27 mouse cellular contexts compared by ENCODE assay signal in the genomic region with DNA sequence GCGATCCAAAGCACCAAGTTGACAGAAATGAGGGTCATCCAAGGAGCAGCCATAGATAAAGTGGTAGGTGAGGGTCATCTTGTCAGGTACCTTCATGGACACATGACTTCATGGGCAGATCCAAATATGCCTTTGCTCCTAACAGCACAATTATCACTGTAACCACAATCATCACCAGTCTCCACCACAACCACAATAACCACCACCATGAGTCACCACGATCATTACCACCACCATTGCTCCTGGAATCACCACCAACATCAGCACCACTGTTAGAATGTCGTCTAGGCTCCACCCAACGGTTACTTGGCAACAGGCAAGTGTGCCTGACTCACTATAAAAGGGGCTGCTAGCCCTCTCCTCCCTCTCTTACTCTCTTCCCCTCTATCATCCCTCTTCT. TPM values are rescaled to one million over a fixed set of nuclear protein-coding genes. Genes with fewer than 3 reads are reported as not detected.
DNase-seq lines count a peak whose midpoint lies in the region; ATAC-seq and TF ChIP-seq lines count a peak whose summit lies in the region.
"Had no signal": no experiment of that assay in that cellular context is flagged by ENCODE, and none has a peak within 500 bp of the region (broad histone marks: within the 10 kb centered on the region; RNA-seq: fewer than 3 reads in every experiment).

No protein-coding gene starts in this region.

- no peaks in the 10 kb centered on the region for H3K9me3 ChIP-seq in MEL (replicated peaks; ENCODE audit: insufficient read depth, low read length)
- H3K9me3 ChIP-seq: intestine, embryonic 15.5 days; limb, embryonic 13.5 days had no signal

- H3K4me3 ChIP-seq in MEL (ENCODE audit: control insufficient read depth in 1 of 2, insufficient read depth in 1 of 2, low read depth in 2 of 2, low read length in 2 of 2): no peak overlapping the region
- no peak overlapping the region for H3K4me3 ChIP-seq in lung, adult 2 months (replicated peaks; ENCODE audit: extremely low read depth, low read depth, low read length)
- H3K4me3 ChIP-seq: intestine, embryonic 15.5 days; limb, embryonic 13.5 days had no signal

- 0 out of 2 replicates have a peak, but pooled peaks have one; percentile 32 for ATAC-seq in monocyte, adult 5-6 weeks (replicated peaks; ENCODE audit: insufficient number of reproducible peaks, low FRiP score, low TSS enrichment, poor library complexity, severe bottlenecking)
- ATAC-seq: activated CD4-positive, CD25-positive, alpha-beta regulatory T cell, adult 4 months; forebrain, embryonic 14.5 days; hindbrain, embryonic 16.5 days; intestine, embryonic 15.5 days; liver, postnatal 0 days; lung, postnatal 0 days had no signal

- TF ChIP-seq POLR2A in MEL (IDR thresholded peaks at IDR 0.05; ENCODE audit: control insufficient read depth in 1 of 2, insufficient read depth in 1 of 2, low read depth in 1 of 2, low read length in 2 of 2, poor library complexity in 1 of 2): no peak
- TF ChIP-seq POLR2A in lung, adult 2 months (IDR thresholded peaks at IDR 0.05; ENCODE audit: borderline replicate concordance, extremely low read depth, low read depth, low read length): no peak

- H3K9ac ChIP-seq in MEL (ENCODE audit: control insufficient read depth, low read depth, low read length, poor library complexity, severe bottlenecking): no peak overlapping the region
- H3K9ac ChIP-seq: intestine, embryonic 15.5 days; limb, embryonic 13.5 days; liver, postnatal 0 days had no signal

- H3K36me3 ChIP-seq in MEL (ENCODE audit: control insufficient read depth in 1 of 2, insufficient read depth in 2 of 2, low read length in 2 of 2): peaks cover 0 to 6% of the 10 kb centered on the region in 2 experiments; a peak in 2 of 4 replicates
- H3K36me3 ChIP-seq: intestine, embryonic 15.5 days; limb, embryonic 13.5 days had no signal

- DNase-seq in 3134 (ENCODE audit: extremely low read depth, insufficient read length, low spot score) (peak; percentile 24), 3T3-L1 (ENCODE audit: low read depth, low spot score) (peak; percentile 74), MEL (ENCODE audit: low read depth, low spot score) (peak; percentile 69)
- DNase-seq in c-Kit-positive CD71-positive TER-119-positive erythroid progenitor cells, embryonic 14.5 days (ENCODE audit: low spot score): no peak
- no peak for DNase-seq in lung, adult 2 months
- DNase-seq: adrenal gland, adult 8-10 months; cerebellum, adult 11 months; cerebellum, adult 9-10 months; cerebellum, postnatal 36 days; heart, postnatal 14 days; kidney, adult 8-10 months; kidney, postnatal 4 days; liver, postnatal 0 days; lung, postnatal 4 days; midbrain, embryonic 14.5 days; right cerebral cortex, adult 18-20 months; right cerebral cortex, postnatal 4 days; thymus, adult 2 months; thymus, postnatal 36 days had no signal

- TF ChIP-seq RAD21 in MEL (IDR thresholded peaks at IDR 0.05; ENCODE audit: low read depth, low read length): no peak

- H3K27me3 ChIP-seq in MEL (ENCODE audit: control insufficient read depth in 1 of 2, insufficient read depth in 2 of 2, low read length in 2 of 2): no peaks in the 10 kb centered on the region
- H3K27me3 ChIP-seq: intestine, embryonic 15.5 days; limb, embryonic 13.5 days had no signal

- H3K79me2 ChIP-seq in MEL (ENCODE audit: control insufficient read depth, insufficient read depth, low read length, poor library complexity): no peaks in the 10 kb centered on the region

- peaks cover 0 to 16% of the 10 kb centered on the region in 2 experiments; a peak in 3 of 4 replicates for H3K4me1 ChIP-seq in MEL (ENCODE audit: control insufficient read depth in 1 of 2, insufficient read depth in 2 of 2, low read length in 2 of 2)
- H3K4me1 ChIP-seq in lung, adult 2 months (ENCODE audit: control insufficient read depth, insufficient read depth, low read length): no peaks in the 10 kb centered on the region
- H3K4me1 ChIP-seq: intestine, embryonic 15.5 days; limb, embryonic 13.5 days had no signal

- peak; percentile 23 to 45; a peak in 2 of 4 replicates for TF ChIP-seq EP300 in MEL (IDR thresholded peaks at IDR 0.05; ENCODE audit: low read depth in 1 of 2, low read length in 2 of 2)

- no peak for TF ChIP-seq CTCF in MEL (IDR thresholded peaks at IDR 0.05 in 2 of 3, conservative IDR thresholded peaks at IDR 0.05 in 1 of 3; ENCODE audit: control insufficient read depth in 1 of 3, insufficient read depth in 1 of 3, low read depth in 2 of 3, low read length in 3 of 3, poor library complexity in 1 of 3, severe bottlenecking in 1 of 3)
- TF ChIP-seq CTCF in lung, adult 2 months (IDR thresholded peaks at IDR 0.05; ENCODE audit: insufficient read depth, low read length): no peak

- 66% methylated on average over 4 of the region's 4 CpGs for WGBS in lung, adult 2 months

- no peak overlapping the region for H3K27ac ChIP-seq in MEL (ENCODE audit: control insufficient read depth, low read depth, low read length)
- H3K27ac ChIP-seq: intestine, embryonic 15.5 days; kidney, postnatal 0 days; limb, embryonic 13.5 days had no signal

TF ChIP-seq in MEL, 35 proteins besides CTCF, POLR2A, EP300 and RAD21:
- no peak for TF ChIP-seq USF1 (IDR thresholded peaks at IDR 0.05; ENCODE audit: low read depth, low read length)
- no peak for TF ChIP-seq SMC3 (IDR thresholded peaks at IDR 0.05; ENCODE audit: low read depth, low read length)
- no peak for TF ChIP-seq MAFK (IDR thresholded peaks at IDR 0.05; ENCODE audit: borderline replicate concordance, low read depth, low read length)
- TF ChIP-seq ZC3H11A (IDR thresholded peaks at IDR 0.05; ENCODE audit: low read depth, low read length): no peak
- no peak for TF ChIP-seq BHLHE40 (IDR thresholded peaks at IDR 0.05; ENCODE audit: borderline replicate concordance, low read depth, low read length)
- TF ChIP-seq NELFE (IDR thresholded peaks at IDR 0.05; ENCODE audit: low read depth, low read length): no peak
- TF ChIP-seq JUND (IDR thresholded peaks at IDR 0.05; ENCODE audit: low read depth, low read length): 0 out of 2 replicates have a peak, but pooled peaks have one; percentile 43
- TF ChIP-seq ETS1 (IDR thresholded peaks at IDR 0.05; ENCODE audit: low read depth, low read length): 0 out of 2 replicates have a peak, but pooled peaks have one; percentile 10
- no peak for TF ChIP-seq POLR2AphosphoS2 (IDR thresholded peaks at IDR 0.05; ENCODE audit: low read length)
- no peak for TF ChIP-seq GATA1 (IDR thresholded peaks at IDR 0.05; ENCODE audit: low read depth, low read length)
- TF ChIP-seq CHD2 (IDR thresholded peaks at IDR 0.05; ENCODE audit: low read length): no peak
- no peak for TF ChIP-seq KAT2A (conservative IDR thresholded peaks at IDR 0.05; ENCODE audit: low read depth, low read length)
- no peak for TF ChIP-seq ELF1 (IDR thresholded peaks at IDR 0.05; ENCODE audit: low read depth, low read length)
- no peak for TF ChIP-seq NRF1 (IDR thresholded peaks at IDR 0.05; ENCODE audit: insufficient read depth, low read depth, low read length, poor library complexity, severe bottlenecking)
- TF ChIP-seq UBTF (IDR thresholded peaks at IDR 0.05; ENCODE audit: borderline replicate concordance, insufficient read depth, low read depth, low read length): no peak
- no peak for TF ChIP-seq ZNF384 (IDR thresholded peaks at IDR 0.05; ENCODE audit: low read depth, low read length)
- TF ChIP-seq POLR2AphosphoS5 (IDR thresholded peaks at IDR 0.05; ENCODE audit: borderline replicate concordance, low read depth, low read length): 0 out of 2 replicates have a peak, but pooled peaks have one; percentile 32
- no peak for TF ChIP-seq E2F4 (IDR thresholded peaks at IDR 0.05; ENCODE audit: borderline replicate concordance, low read depth, low read length)
- no peak for TF ChIP-seq GABPA (IDR thresholded peaks at IDR 0.05; ENCODE audit: low read depth, low read length)
- no peak for TF ChIP-seq MAZ (IDR thresholded peaks at IDR 0.05; ENCODE audit: low read depth, low read length)
- TF ChIP-seq MXI1 (IDR thresholded peaks at IDR 0.05; ENCODE audit: low read depth, low read length): no peak
- TF ChIP-seq RCOR1 (IDR thresholded peaks at IDR 0.05; ENCODE audit: low read depth, low read length): 0 out of 2 replicates have a peak, but pooled peaks have one; percentile 50
- TF ChIP-seq TCF12 (IDR thresholded peaks at IDR 0.05; ENCODE audit: low read depth, low read length): no peak
- TF ChIP-seq ZKSCAN1 (IDR thresholded peaks at IDR 0.05; ENCODE audit: low read depth, low read length): no peak
- no peak for TF ChIP-seq TBP (IDR thresholded peaks at IDR 0.05; ENCODE audit: low read depth, low read length)
- no peak for TF ChIP-seq MYB (IDR thresholded peaks at IDR 0.05; ENCODE audit: low read depth, low read length)
- TF ChIP-seq CHD1 (IDR thresholded peaks at IDR 0.05; ENCODE audit: low read depth, low read length): no peak
- no peak for TF ChIP-seq SIN3A (IDR thresholded peaks at IDR 0.05; ENCODE audit: low read length)
- no peak for TF ChIP-seq TAL1 (IDR thresholded peaks at IDR 0.05; ENCODE audit: low read length)
- no peak for TF ChIP-seq MYC (IDR thresholded peaks at IDR 0.05; ENCODE audit: low read depth, low read length)

RNA-seq across cellular contexts. Expression of a gene that starts 33.4 kb away (rescaled TPM):
- total RNA-seq in MEL (2012; rRNA removed): 369 and 372 TPM in 2 replicates
- polyA plus RNA-seq in MEL (2012; ENCODE audit: insufficient read depth in 1 of 2, insufficient read length in 2 of 2, low read depth in 1 of 2, low replicate concordance in 2 of 2, missing spikeins in 1 of 2): 100 to 1,000 TPM in 1 of 2 experiments, not detected in 1; 710 TPM
- total RNA-seq in monocyte, adult 5-6 weeks (2017): 663 to 950 TPM (median 750 TPM) in 3 replicates
- polyA plus RNA-seq in lung, adult 2 months (2012; rRNA removed): 1.4 and 5.2 TPM in 2 replicates

Comparison
In these comparisons a context has a peak if more than half of its experiments do, and no peak if none do; other contexts are left out.
1. DNase-seq: peak in 3134 (single experiment), 3T3-L1 (single experiment) and MEL (single experiment); none in c-Kit-positive CD71-positive TER-119-positive erythroid progenitor cells, embryonic 14.5 days (single experiment) and lung, adult 2 months (single experiment).